Mouse (Mus musculus): ENCODE results near the gene Prkcb.

Prkcb gene

DNA sequence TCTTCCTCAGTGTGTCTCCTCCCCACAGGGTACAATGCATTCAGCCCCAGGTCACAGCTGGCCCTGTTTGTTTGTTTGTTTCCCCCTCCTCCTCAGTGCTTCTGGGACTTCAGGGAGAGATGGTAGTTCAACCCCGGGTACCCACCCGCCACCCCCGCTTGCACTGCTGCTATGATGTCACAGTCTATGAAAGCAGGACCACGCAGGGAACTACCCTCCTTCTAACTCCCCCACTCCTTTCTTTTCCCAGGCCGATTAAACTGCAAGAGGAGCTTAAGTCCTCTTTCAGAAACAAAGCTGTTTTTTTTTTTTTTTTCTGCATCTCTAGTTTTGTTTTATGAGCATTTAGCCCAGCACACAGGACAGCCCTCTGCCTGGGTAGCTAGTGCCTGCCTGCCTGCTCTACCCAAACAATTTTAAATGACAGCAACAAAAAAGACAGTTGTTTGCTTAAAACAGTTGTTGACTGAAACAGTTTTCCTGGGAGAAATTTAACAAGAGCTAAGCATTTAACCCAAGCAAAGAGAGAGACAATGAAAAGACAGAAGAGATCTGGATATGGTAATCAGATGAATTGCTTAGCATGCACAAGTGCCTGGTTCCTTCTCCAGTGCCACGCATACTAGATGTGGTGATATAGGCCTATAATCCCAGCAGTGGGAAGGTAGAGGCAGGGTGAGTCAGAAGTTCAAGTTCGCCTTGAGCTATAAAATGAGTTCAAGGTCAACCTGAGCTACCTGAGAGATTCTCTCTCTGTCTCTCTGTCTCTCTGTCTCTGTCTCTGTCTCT lies 232.5 kb downstream of the Prkcb start:
- no peak for DNase-seq (ENCODE audit: low spot score)

DNA sequence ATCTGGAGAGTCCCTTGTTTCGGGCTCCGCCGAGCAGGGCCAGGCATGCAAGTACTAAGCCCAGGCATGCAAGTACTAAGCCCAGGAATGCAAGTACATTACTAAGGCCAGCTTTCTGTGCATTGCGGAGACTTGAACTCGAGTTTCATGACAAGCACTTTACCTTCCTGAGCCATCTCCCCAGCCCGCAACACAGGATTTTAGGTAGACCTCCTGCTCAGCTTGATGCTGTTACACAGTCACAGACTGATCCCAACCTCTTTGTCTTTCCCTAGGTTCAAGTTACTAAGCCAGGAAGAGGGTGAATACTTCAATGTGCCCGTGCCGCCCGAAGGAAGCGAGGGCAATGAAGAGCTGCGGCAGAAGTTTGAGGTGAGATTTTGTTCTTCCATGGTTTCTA lies 239.7 kb downstream of the Prkcb start:
- DNase-seq (ENCODE audit: low spot score), result no peak

DNA sequence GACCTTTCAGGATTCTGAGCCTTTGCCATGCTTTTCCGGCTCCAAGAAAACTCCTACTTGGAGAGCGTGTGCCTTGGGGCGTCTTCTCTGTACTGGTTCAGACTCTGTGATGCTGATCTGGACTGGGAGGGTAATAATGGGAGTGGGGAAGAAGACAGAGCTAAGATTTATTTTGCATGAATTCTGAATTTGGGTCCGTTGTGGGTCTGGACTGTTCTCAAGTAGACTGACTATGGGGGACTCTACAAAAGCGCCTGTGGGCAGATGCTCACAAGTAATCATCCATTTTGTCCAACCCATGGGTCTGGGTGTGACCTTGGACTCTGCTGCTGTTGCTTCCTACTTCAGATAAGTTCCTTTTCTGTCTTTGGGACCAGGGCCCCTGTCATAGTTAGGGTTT lies 240.1 kb downstream of the Prkcb start:
- DNase-seq (ENCODE audit: low spot score), result no peak

DNA sequence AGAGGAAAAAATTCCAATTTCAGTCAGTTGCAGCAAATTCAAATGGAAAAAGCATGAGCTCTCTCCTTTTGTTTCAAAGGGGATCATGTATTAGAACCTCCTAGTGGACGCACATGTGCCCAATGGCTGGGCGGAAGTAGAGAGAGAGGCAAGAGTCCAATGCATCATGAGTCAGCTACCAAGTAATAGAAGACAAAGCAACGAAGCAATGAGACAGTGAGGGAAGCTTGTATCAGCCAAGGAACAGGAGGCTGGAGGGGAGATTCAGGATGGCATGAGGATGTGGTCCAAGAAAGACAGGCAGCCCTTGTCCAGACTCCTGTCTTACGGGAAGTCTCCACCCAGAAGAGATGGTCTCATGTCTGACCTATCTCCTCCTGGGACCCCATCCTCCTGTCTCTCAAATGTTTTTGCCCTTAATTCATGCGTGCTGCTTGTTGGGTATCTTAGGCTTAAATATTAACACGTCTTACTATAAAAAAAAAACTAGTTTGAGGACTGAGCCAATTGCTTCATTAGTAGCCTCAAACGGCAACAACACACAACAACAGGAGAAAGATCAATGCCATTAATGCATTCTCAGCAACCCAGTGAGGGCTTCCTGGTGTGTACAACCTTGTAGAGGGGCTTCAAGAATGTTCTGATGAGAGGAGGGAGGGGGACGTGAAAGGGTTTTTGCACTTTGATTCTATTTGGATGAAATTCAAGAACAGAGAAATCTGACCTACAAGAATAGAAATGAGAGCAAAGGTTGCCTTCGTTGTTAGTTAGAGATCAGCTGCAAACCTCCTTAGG lies 245.2 kb downstream of the Prkcb start:
- no peak for DNase-seq (ENCODE audit: low spot score)

DNA sequence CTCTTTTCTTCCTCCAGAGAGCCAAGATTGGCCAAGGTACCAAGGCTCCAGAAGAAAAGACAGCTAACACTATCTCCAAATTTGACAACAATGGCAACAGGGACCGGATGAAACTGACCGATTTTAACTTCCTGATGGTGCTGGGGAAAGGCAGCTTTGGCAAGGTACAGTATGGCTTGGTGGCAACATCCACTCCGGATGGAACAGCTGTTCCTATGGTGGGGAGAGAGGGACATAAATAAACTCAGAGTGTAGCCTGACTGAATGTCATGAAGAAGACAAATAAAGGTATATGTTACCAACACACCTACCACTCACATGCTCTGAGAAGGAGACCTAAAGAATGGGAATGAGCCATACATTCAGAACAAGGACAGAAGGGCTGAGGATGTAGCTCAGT lies 256.1 kb downstream of the Prkcb start:
- DNase-seq (ENCODE audit: low spot score), result no peak

DNA sequence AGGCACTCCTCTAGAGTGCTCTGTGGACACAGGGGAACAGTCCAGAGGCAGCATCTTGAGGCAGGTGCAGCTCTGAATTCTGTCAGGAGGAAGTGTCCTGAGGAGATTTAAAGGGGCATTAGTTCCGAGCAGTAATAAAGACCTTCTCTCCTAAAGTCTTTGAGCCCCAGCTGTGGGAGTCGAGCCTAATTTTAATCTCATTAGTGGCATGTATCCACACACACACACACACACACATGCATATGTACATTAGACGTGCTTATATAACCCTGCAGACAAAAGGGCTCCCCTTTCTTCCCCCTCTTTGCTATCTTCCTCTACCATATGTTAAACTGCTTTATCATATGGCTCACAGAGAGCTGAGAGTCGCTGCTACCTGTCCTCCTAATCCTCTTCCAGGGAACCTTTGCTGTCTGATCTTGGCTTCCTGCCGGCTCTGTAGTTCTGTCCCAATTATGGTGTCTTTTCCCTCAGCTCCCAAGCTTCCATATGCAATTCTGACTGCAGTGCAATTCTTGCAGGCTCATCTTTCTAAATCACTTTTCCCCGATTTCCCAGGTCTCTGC lies 268.1 kb downstream of the Prkcb start:
- no peak for DNase-seq (ENCODE audit: low spot score)

DNA sequence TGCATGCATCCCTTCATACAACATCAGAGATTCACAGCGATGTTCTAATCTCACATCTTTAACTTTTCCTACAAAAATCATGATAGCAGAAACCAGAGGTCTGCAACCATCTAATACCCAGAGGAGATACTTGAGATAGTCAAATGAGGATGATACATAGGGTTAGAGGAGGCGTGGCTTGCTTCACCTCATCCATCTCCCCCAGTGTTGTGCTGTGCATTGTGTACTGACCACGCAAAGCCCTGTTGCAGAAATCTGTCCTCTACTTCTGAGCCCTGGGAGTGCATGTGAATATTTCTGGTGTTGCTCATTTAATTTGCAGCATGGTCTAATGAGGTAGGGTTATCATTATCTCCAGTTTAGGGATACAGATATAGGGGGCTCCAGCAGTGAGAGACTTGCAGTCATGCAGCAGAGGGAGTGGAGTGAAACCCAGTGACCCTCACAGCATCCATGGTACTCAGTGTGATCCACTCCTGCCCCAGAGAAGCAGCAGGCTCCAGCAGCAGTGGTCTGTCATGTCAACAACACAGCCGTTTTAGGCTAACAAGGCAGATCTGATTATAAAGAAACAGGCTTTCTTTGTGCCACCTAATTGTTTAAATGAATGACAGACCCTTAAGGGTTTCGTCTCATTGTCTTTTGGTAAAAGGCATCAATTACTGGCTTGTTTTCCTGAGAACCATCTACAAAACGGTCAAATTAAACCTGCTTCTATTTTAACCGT lies 269.7 kb downstream of the Prkcb start:
- no peak for DNase-seq (ENCODE audit: low spot score)

DNA sequence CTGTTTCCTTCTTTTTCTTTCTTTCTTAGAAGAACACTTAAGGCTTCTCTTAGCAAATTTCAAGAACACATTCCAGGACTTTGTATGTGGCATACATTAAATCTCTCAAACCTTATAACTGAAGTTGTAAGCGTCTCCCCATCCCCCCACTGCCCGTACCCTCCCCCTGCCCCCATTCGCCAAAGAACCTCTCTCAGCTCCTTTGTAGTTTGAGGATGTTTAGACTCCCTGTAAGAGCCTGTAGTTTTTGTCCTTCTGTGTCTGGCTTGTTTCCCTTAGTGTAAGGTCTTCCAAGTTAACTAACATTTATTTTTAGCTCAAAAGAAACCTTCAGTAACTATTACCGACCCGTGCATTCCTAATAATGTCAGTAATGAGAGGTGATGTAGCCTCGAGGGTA lies 270.4 kb downstream of the Prkcb start:
- no peak for DNase-seq (ENCODE audit: low spot score)

DNA sequence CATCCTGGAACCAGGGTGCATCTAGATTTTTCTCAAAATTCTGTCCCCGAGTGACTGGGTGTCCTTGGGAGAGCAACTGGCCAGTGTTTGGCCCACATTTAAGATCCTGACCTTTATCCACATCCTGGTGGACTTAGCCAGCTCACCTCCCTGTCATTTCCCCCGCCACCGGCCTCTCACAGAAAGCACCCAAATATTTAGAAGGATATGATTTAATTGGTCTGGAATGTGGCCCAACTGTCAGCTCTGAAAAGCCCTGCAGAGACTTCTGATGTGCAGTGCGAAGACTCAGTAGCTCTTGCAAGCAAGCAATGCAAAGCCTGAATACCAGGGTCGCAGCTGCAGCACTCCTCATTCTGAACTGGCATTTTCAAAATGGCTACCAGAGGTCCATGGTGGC lies 274.0 kb downstream of the Prkcb start:
- no peak for DNase-seq (ENCODE audit: low spot score)

DNA sequence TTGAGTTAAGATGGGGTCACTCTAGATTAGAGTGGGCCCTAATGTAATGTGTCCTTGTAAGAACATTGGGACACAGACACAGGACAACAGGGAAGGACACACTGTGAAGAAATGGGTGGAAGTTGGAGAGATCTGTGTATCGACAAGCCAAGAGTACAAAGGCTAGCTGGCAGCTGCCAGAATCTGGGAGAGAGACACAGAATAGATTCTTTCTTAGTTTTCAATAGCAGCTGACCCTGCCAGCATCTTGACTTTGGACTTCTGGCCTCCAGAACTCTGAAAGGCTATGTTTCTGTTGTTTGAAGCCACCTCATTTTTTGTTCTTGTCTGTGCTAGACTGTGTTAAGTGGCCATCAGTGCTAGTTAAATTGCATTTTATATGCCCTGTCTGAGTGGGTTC lies 276.8 kb downstream of the Prkcb start:
- no peak for DNase-seq (ENCODE audit: low spot score)

DNA sequence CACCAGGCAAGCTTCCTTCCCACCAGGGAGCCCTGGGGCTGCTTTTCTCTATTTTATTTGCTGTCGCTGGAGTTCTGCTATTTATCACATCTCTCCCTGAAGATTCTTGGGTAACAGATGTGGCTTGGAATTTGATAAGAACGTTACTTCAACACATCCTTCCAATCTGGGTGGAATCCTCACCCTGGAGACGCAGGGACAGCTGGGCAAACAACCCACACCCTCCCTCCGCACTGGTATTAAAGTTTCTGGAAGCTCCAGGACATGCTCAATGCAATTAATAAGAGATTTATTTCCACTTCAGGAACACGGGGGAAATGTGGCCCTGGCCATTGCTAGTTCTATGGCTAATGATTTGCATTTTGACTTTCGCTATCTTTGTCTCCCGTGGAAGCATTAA lies 277.5 kb downstream of the Prkcb start:
- no peak for DNase-seq (ENCODE audit: low spot score)

DNA sequence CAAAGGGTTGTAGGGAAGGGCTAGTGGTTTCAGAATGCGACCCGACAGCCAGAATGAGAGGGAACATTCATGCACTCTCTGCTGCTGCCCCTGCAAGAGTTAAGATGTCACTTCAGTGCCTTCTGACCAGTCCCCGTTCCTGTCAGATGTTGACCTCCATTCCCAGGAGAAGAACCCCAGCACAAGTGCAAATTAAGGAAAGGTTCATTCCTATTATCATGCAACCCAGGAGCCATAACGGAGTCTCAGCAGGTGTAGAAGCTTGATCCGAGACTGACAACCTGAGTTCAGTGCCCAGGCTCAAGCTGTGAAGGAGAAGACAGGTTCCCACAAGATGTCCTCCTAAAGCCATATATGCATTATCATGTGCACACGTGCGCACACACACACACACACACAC lies 280.2 kb downstream of the Prkcb start:
- no peak for DNase-seq (ENCODE audit: low spot score)

DNA sequence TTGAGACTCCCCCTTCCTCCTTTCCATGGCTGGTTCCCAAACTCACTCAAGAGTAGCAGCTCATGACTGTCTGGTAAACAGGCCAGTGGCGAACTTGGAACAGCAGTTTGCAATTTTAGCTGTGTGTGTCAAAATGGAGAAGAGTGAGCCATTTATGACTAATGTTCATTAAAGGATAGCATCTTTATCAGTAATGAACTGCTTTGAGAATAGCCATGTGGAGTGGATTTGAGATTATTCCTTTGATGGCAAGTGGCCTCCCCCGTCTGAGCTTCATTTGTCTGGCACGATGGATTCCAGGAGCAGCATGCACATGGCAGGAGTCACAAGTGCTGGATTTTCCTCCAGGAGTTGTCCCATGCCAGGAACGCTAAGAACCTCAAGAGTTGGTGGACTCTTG lies 281.9 kb downstream of the Prkcb start:
- DNase-seq (ENCODE audit: low spot score), result no peak

DNA sequence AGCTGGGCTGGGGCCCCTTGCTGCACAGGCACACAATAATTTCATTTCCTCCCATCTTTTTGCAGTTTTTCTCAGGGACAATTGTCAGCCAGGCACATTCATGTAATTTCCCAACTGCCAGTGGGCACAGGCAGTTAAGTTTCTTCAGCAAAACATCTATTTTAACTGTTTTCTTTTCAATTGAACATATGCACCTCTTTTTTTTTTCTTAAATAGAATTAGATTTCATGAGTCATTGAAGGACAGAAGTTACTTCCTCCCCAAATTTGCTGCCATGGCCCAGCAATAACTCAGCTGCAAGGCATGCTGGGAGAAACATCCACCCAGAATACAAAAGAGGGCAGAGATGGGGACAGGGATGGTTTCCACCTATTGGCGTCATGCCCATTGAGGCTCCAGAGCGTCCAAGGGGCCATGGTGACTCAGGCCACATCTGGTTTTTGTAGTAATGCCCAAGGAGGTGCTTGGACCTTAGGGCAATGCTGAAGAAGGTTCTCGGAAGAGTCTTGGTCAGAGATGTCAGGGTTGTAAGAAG lies 284.6 kb downstream of the Prkcb start:
- DNase-seq (ENCODE audit: low spot score), result no peak

DNA sequence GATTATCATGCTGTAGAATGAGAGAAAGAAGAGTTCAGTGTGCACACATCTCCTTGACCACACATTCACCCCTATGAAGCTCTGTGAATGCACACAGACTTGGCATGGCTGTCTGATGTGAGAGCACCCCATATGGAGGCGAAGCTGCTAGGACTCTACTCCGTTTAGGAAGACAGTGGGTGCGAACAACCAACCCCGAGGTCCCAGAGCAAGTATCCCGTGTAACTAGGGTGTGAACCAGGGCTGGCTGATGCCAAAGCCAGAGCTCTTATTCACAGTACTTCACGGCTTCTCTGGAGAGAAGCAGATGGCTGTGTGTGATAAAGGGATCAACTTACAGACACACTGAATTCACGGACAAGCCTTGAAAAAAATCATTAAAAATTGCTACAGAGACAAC lies 285.9 kb downstream of the Prkcb start:
- DNase-seq (ENCODE audit: low spot score), result no peak

DNA sequence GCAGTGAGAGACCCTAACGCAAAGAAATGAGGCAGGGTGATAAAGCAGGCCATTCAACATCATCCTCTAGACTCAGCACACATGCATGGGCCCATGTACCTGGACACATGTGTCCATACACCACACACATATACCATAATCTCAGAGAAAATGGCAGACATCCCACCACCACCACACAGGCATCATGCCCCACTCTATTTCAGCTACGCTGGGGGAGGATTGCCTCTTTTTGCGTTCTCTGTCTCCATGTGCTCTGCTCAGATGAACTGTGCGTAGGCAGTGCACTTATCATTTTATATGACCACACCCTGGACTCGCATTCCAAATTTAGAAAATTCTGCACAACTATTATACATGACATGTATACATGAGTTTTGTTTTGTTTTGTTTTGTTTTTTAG lies 286.5 kb downstream of the Prkcb start:
- DNase-seq (ENCODE audit: low spot score), result no peak

DNA sequence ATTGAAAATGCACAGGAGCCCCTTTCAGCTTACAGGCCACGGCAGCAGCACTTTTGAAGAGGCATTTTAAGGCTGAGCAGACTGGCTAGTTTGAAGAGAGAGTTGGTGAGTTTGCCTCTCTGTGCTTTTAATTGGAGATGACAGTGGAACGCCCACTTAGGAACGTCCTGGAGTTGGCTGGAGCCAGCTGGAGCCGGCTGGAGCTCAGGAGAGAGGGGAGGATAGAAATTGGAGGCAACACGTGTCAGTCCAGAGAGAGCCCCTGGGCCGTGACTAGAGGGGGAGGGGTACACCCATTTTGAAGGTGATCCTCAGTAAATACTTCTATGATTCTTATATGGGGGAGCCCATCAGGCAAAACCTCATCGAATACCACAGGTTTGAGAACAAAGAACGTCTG lies 287.0 kb downstream of the Prkcb start:
- no peak for DNase-seq (ENCODE audit: low spot score)

DNA sequence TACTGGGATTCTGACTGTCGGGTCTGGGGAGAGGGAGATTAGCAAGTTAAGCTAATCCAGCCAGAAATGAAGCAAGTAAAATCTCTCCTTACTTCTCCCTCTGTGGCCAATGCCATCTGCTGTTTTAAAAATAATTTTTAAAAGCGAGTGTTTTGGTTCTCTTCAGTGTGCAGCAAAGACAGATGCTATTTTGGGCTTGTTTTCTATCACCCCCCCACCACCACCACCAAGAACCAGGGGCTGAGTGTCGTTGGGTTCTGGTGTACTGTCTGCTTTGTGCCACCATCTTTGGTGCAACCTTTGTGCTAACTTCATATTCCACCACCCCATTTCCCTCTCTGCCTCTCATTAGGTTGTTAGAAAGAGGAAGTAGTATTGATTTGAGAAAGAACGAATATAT lies 289.0 kb downstream of the Prkcb start:
- DNase-seq (ENCODE audit: low spot score), result no peak

DNA sequence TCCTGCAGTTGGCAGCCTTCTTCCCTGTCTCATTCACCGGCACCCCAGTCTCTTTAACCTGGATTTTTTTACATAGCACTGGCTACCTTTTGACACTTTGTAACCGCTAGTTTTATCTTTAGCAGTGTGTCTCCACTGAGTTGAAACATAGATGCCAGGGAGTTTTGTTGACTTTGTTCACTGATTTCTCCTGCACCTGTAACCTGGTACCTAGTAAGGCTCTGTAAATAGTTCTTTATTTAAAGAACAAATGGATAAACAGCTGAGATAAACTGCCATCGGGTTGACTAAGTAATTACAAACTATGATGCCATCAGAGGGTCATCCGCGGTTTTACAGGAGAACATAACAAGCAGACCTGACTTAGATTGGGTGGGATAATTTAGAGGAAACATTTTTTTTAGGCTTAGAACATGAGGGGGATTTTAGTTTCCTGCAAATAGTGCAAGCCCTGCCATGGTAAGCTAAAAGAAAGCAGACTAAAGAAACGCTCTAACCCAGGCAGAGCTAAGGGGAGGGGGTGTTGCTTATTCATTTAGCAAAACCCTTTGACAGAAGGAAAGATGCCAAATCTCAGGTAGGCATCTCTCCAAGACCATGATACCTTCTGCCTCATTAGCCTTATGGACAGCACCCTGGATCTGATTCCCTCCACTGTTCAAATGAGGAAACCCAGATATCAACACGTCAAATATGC lies 291.1 kb downstream of the Prkcb start:
- no peak for DNase-seq (ENCODE audit: low spot score)

DNA sequence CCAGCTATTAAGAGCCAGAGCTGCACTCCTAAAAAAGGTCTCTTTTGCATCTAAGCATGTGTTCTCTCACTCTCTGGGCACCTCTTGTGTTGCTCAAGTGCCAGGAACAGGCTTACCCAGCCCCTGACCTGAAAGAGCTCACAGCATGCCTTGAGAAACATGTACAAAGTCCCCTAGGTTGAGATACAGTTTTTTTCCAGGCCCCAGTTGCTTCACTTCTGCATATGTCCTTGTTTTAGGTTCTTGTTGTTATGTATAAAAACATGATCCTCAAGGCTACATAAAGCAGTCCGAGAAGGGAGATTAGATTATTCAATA lies 291.6 kb downstream of the Prkcb start:
- no peak for DNase-seq (ENCODE audit: low spot score)

DNA sequence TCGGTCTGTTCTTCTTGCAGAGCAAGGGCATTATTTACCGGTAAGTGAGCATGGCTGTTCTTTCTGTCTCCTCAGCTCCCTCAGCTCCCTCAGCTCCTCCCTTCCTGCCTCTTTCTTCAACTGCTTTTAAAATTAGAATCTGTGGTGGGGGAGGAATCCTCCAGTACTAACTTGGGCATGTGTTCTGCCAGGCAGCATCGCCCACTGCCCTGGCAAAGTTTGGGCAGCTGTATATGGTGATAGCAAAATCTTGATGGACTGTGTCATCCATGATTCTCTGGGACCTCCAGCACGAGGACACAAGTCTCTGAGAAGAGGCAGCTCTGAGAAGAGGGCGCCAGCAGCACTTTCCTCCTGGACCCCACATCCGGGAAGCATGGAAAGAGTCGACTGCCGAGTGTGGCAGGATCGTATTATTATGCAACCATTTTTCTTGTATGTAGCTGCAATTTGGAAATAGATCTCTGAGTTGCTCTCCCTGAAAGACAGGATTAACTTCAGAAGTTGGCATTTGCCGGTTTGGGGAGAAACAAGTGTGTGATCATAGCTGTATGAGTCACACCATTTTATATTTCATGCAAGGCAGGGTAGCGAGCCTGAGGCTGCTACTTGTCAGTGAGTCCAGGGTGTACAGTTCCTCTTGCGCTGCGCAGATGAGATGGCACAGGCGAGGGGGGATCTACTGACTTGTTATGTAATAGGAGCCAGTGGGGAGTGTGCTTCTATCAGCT lies 296.0 kb downstream of the Prkcb start:
- DNase-seq (ENCODE audit: low spot score), result no peak

Measured in ovary, postnatal 36 days (tissue).